Mouse (Mus musculus): ENCODE measurements around the gene Pip5k1c.

Pip5k1c gene

DNA sequence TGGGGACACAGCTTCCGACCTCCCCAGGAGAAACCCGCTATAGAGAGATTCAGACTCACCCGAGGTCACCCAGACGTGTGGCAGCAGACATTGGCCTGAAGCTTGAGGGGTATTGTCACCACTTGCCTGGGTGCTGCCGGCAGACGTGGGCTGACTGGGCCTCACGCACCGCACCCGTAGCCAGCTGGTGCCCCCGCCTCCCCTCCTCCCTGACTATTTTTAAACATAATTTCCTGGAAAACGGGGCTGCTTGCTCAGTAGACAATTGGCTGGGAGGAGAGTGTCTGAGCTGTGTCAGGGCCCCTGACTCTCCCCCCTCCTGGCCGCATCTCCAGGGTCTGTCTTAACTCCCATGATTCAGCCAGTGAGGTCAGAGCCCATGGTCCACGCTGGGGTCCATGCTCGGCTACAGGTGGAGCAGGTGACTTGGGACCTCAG lies 10.0 kb downstream of the Pip5k1c start:
- no peak for DNase-seq (ENCODE audit: low spot score)

- DNase-seq (ENCODE audit: low spot score), result no peak
Observed at GRCm38 (mm10) chr10:81303258-81303657, 10.5 kb downstream of the Pip5k1c start.

- DNase-seq (ENCODE audit: low spot score), result no peak
Observed at GRCm38 (mm10) chr10:81303761-81304160, 11.0 kb downstream of the Pip5k1c start.

- no peak for DNase-seq (ENCODE audit: low spot score)
Observed at GRCm38 (mm10) chr10:81304597-81305238, 12.0 kb downstream of the Pip5k1c start.

- no peak for DNase-seq (ENCODE audit: low spot score)
Observed at GRCm38 (mm10) chr10:81305663-81306062, 12.9 kb downstream of the Pip5k1c start.

DNA sequence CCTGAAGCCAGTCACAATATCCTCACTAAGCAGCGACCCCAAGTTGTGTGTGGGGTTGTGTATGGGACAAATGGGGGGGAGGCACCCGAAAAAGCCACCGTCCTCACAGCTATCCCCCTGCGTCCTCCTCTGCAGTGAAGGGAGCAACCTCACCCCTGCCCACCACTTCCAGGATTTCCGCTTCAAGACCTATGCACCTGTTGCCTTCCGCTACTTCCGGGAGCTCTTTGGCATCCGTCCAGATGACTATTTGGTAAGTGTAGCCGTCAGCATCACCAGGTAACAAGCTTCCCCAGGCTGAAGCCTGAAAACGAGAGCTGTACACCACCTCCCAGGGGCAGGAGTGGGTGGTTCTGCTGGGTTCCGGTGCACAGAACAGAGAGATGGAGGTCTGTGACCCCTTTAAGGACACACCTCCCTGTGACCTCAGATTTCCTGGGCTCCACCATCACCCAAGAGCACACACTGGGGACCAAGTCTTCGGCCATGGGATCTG lies 13.5 kb downstream of the Pip5k1c start:
- DNase-seq (ENCODE audit: low spot score), result no peak

DNA sequence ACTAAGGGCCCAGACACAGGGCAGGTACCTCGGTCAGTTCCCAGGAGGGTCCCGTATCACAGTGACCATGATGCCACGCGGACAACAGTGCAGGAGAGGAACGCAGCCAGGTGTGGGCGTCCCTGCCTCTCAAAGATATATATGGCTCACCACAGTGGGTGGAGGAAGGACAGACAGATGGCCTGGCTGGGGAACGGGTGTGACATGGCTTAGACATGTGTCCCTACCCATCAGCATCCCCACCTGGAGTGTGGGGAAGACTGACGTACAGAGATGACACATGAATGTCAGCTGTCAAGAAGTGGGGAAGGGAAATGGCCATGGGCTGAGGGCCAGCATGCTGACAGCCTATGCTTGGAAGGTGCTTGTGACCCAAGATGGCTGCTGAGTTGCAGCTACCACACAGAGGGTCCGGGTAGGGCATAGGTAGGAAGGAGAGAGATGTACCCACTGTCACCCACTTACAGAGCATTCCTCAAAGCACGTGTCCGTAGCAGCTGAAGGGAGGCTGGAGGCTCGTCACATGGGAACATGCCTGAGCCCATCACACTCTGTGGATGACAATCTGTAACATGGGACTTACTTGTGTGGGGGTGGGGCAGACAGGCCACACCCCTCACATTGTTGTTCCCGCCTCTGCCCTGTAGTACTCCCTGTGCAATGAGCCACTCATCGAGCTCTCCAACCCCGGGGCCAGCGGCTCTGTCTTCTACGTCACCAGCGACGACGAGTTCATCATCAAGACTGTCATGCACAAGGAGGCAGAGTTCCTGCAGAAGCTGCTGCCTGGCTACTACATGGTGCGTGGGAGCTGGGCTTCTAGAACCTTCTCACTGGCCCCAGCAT lies 14.3 kb downstream of the Pip5k1c start:
- DNase-seq (ENCODE audit: low spot score), result no peak

GRCm38 (mm10) chr10:81309571-81309970 lies 16.8 kb downstream of the Pip5k1c start:
- DNase-seq (ENCODE audit: low spot score), result no peak

DNA sequence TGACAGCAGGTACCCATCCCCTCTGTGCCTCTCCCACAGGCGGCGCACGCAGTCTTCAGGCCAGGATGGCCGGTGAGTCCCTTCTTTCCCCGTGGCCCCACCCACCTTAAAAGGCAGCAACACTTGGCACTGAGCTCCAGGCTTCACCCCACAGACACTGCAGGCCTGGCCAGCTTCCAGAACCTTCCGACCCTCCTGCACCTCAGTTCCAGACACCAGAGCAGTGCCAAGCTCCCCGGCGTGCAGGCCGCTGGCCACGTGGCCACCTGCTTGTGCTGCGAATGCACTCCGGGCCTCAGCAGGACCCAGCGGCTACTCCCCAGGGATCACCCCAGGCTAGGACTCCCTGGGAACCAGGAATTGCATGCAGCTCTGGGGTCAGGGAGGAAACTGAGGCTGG lies 20.8 kb downstream of the Pip5k1c start:
- no peak for DNase-seq (ENCODE audit: low spot score)

DNA sequence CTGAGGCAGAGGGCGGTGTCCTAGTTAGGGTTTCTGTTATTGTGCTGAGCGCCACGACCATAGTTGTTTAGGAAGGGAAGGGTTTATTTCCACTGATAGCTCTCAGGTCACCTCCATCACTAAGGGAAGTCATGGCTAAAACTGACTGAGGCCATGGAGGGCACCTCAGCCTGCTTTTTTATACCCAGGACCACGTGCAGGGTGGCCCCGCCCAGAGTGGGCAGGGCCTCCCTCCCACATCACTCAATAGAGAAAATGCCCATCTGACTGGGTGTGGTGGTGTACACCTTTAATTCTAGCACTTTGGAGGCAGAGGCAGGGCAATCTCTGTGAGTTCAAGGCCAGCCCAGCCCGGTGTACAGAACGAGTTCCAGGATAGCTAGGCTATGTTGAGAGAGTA lies 21.4 kb downstream of the Pip5k1c start:
- no peak for DNase-seq (ENCODE audit: low spot score)

DNA sequence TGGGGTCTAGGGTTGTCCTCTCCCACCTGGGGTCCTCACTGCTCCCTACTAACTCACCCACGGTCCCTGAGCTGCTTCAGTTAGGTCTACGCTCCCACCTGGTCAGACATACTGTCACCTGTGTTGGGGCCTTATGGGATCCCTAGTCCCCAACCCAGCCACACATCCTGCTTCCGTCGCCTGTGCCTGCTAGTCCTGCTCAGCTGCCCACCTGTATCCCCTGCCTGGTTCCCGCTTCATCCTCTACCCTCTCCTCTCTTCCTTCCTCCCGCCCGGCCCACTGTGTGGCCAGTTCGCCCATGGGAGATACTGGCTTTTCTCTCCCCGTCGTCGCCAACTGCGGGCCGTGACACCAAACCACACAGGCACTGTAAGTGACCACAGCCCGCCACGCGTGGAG lies 22.8 kb downstream of the Pip5k1c start:
- no peak for DNase-seq (ENCODE audit: low spot score)

DNA sequence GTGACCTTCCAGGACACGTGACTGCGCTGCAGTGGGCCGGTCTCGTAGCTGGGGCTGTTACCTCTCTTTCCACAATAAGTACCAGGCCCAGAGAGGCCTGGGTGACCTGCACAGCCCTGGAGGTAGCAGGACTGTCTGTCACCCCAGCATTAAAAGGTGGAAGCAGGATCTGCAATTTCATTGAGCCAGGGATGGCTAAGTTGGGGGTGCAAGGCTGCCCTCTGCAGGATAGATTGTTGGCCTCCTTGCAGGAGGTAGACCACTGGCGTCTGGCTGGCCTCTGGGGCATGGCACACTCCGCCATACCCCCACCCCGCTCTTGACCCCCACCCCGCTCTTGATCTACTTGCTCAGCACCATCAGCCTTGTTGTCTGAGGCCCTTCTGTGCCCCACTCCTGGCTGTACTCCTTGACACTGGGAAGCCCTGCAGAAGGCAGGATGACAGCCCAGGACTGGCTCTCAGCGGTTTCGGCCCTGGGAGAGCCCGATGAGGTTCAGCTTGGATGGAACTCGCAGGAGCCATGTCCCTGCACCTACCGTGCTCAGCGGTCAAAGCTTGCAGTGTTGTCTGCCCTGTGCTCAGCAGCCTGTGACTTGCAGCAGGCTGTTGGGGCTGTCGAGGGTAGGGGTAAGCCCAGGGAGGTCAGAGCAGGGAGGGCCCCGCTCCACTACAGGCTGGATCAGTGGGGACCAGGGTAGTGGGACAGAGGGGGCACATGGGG lies 23.7 kb downstream of the Pip5k1c start:
- DNase-seq (ENCODE audit: low spot score), result no peak

DNA sequence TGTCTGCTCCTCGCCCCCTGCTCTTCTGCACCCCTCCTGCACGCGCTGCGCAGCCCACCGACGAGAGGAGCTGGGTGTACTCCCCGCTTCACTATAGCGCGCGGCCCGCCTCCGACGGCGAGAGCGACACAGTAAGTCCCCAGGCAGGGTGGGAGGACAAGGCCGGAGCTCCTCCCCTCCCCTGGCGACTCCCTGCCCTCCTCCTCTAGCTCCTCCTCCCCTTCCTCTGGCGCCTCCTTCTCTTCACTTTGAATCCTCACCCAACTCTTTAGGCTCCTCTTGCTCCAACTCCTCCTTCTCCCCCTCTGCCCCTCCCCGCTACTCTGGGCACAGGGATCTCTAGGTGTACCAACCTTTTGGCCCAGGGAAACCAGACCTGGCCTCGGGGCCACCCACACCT lies 24.5 kb downstream of the Pip5k1c start:
- DNase-seq (ENCODE audit: low spot score), result peak; percentile 43

DNA sequence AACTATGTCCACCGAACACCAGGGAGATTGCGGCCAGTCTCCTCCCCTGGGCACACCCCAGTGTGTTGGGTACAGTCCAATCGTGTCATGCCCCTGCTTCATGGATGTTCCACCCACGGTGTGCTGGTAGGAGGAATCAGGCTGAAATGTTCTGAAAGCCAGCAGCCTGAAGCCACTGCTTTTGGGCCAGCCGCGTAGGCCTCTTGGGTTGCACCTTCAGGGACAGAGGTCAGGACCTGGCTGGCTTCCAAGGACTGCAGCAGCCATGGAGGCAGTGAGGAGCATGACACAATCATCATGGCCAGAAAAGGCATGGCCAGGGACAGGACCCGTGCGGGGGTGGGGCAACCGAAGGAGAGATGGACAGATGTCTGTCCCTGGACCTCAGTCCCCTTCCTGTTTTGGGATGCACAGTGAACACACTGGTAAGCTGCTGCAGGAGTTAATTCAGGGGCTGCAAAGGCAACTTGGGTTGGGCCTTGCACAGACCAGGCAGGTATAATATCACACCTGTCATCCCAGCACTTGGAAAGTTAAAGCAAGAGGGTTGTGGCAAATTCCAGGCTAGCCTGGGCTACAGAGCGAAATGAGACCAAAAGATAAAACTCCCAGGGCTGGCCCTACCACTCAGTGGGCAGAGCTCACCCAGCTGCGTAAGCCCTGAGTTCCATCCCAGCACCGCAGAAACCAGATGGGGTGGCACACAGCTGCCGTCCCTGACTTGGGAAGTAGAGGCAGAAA lies 26.0 kb downstream of the Pip5k1c start:
- DNase-seq (ENCODE audit: low spot score), result peak; percentile 31

DNA sequence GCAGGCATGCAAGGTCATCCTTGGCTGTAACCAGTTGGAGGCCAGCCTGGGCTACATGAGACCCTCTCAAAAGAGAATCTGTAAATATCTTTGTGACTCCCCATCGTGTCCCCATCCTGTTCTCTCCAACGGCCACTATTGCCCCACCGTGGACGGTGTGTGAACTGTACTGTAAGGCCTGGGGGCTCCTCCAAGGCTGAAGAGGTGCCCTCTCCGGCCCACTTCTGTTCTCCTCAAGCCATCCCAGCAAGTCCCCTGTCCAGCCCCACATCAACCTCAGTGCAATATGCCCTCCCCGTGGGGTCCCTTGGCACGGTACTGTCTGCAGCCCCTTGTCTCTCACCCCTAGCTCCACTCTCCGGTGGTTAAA lies 26.6 kb downstream of the Pip5k1c start:
- no peak for DNase-seq (ENCODE audit: low spot score)

DNA sequence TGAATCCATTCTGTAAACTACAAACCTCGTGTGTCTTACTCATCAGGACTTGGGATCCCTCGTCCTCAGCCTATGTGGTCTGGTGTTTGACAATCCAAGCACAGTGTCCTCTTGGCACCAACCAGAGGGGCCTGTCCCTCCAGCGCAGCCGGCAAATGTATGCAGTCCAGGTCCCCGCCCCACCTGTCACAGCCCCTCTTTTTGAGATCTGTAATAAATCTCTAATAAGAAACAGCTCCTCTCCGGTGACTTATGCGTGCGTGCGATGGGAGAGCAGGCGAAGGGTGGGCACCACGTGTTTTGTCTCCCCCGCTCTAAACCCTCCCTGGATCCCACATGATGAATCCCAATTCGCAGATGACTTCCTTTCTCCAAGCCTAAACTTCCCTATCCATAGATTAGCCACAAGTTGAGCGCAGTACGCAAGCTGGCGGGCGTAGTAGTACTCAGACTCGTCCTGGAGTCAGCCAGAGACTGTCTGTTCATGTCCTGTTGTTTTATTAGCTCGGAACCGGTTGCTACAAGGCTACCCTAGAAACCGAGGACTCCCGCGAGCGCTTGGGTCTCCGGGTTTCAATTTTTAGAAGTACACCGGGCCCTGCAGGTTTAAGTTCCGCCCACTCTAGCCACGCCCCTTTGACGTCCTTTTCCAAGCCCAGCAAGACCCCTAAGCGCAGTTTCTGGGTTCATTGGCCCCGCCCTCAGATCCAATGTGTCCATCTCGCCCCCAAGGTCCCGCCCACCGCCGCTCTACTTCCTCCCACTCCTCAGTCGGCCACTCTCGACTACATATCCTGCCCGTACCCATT lies 27.2 kb downstream of the Pip5k1c start:
- DNase-seq (ENCODE audit: low spot score), result peak; percentile 83

DNA sequence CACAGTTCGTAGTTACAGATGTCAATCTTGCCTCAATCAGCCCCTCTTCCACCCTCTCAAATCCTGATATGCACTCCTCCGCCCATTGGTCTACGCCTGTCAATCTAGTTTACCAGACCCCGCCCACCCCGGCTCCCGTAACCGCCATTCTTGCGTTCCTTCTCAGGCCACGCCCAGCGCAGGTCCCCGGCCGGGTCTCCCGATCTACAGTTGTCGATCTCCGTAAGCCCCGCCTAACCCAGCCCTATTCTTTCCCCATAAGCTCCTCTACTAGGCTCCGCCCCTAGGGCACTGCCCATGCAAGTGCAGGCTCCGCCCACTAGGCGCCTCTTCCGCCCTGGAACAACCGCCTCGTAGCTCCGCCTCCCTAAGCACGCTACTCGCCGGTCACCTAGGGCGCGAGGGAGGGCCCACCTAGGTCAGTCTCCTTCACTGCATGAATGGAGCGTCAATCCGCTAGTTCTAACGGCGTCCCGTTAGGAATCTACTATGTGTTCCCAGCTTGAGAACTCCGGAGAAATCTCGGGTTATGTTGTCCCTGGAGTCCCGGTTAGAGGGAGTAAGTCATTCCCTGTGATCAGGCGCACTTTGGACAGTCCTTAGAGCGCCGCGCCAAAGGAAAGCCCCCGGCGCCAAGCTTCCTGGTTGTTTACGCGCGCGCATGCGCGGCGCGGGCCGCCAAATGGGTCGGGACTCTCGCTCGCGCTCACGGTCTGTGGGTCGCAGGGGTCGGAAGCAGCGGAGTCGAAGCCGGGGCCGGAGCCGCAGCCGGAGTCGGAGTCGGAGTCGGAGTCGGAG lies 28.0 kb downstream of the Pip5k1c start, which contains the start of gene Cactin:
Gene Cactin, plus strand, starts transcription at position 554 of the 798 bp plus-strand sequence.
- peak; percentile 92 for DNase-seq (ENCODE audit: low spot score)

DNA sequence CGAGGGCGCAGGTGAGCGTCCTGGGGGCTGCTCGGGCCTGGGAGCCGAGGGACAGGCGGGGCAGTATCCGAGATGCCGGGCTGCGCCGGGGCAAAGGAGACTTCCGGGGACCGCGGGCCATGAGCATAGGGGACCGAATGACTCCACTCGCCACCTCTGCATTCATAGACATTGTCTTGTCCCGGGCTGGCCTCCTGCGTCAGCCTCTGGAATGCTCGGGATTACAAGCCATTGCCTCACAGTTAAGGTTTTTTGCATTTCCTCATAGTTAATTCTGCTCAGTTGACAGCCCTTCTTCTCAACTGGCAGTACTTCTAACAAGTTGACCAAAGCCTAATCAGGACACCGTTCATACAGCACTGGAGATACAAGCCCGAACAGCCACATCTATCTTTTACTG lies 28.7 kb downstream of the Pip5k1c start:
- DNase-seq (ENCODE audit: low spot score), result no peak

DNA sequence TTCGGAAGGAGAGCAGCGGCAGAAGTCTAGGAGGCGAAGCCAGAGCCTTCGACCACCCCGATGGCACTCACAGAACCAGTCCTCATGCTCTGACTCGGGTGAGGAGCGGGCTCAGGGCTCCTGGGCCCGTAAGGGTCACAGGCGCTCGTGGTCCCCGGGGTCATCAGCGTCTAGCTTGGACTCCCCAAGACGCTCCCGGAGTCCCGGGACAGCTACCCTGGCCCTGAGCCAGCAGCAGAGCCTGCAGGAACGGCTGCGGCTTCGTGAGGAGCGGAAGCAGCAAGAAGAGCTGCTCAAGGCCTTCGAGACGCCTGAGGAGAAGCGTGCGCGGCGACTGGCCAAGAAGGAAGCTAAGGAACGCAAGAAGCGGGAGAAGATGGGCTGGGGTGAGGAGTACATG lies 29.7 kb downstream of the Pip5k1c start:
- DNase-seq (ENCODE audit: low spot score), result no peak

DNA sequence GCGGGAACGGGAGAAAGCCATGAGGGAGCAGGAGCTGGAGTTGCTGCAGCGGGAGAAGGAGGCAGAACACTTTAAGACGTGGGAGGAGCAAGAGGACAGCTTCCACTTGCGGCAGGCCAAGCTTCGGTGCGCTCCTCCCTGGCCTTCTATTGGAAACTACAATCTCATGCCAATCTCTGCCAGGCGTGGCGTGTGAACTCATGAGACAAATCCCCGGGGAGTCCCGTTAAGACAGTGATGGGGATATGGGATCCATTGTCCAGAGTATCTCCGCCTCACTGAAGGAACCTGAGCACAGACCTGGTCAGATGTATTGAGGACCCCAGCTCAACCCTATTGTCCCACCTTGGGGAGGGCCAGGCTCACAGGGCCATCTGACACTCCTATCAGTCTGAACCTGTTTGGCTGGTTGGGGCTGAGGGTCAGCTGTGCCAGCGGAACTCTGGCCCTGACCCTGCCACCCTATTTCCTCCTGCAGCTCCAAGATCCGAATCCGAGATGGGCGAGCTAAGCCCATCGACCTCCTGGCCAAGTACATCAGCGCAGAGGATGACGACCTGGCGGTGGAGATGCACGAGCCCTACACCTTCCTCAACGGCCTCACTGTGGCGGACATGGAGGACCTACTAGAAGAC lies 30.5 kb downstream of the Pip5k1c start:
- no peak for DNase-seq (ENCODE audit: low spot score)
